Mouse (Mus musculus) C2C12 (cell line): Measurements from ENCODE around the gene Pllp.

Experiments
- CEBPB ChIP-seq: IDR thresholded peaks from one replicate; pipeline ENCODE4 v1.6.1; 2011; ENCODE audit warnings: low read depth, mild to moderate bottlenecking, control low read depth, moderate library complexity
- CTCF ChIP-seq: IDR thresholded peaks from one replicate; pipeline ENCODE4 v1.5.1; 2011; ENCODE audit not compliant: control insufficient read depth, insufficient read depth, insufficient read length
- MAX ChIP-seq: IDR thresholded peaks from one replicate; pipeline ENCODE4 v1.6.1; 2011; ENCODE audit warnings: mild to moderate bottlenecking, control low read depth
- MYOD1 ChIP-seq: IDR thresholded peaks from one replicate; pipeline ENCODE4 v1.6.1; 2011; ENCODE audit warnings: low read depth; ENCODE audit not compliant: control insufficient read depth, insufficient read length
- MYOG ChIP-seq: IDR thresholded peaks from one replicate; pipeline ENCODE4 v1.6.1; 2011; ENCODE audit not compliant: control insufficient read depth, insufficient read length; ENCODE audit errors: extremely low read depth

- TF ChIP-seq CTCF (no peak), MYOG (no peak), MAX (no peak), CEBPB (no peak), MYOD1 (no peak)
These were observed 10.8 kb upstream of the Pllp start for GRCm38 (mm10) chr8:94706732-94707395.
